Mouse (Mus musculus) kidney, postnatal 25 days (tissue): ENCODE data around the gene Ggta1.
A peak's percentile ranks its signal among the peaks of the same experiment; 100 is the strongest.

Source experiments
- DNase-seq, 2 experiments: peaks; one replicate each; pipeline ENCODE4 v3.0.0; 2021; ENCODE audit warnings: mixed read lengths in 2 of 2

The Ggta1 gene

GRCm38 (mm10) chr2:35462791-35463281 lies at the start of gene Ggta1:
Gene Ggta1, minus strand, starts transcription at chr2:35463231.
- peak in 1 of 2 experiments; percentile 36 for DNase-seq

GRCm38 (mm10) chr2:35512226-35512625 lies 49.2 kb upstream of the Ggta1 start:
- no peak for DNase-seq

- DNase-seq: peak in 1 of 2 experiments; percentile 10
These were observed 47.9 kb upstream of the Ggta1 start for GRCm38 (mm10) chr2:35510920-35511319.

GRCm38 (mm10) chr2:35509888-35510287 lies 46.9 kb upstream of the Ggta1 start:
- DNase-seq: peak in 1 of 2 experiments; percentile 53

- DNase-seq: no peak
These were observed 46.3 kb upstream of the Ggta1 start for GRCm38 (mm10) chr2:35509343-35509667.

- DNase-seq: peak; percentile 53 to 78
These were observed 45.7 kb upstream of the Ggta1 start for GRCm38 (mm10) chr2:35508597-35509342.

GRCm38 (mm10) chr2:35507191-35507511 lies 44.1 kb upstream of the Ggta1 start:
- DNase-seq: no peak

GRCm38 (mm10) chr2:35506311-35507190 lies 43.5 kb upstream of the Ggta1 start:
- peak in 1 of 2 experiments; percentile 21 for DNase-seq

- DNase-seq: no peak
These were observed 42.7 kb upstream of the Ggta1 start for GRCm38 (mm10) chr2:35505519-35506286.

- no peak for DNase-seq
These were observed 41.4 kb upstream of the Ggta1 start for GRCm38 (mm10) chr2:35504417-35504776.

- DNase-seq: no peak
These were observed 40.8 kb upstream of the Ggta1 start for GRCm38 (mm10) chr2:35503723-35504416.

GRCm38 (mm10) chr2:35503021-35503722 lies 40.1 kb upstream of the Ggta1 start:
- DNase-seq: no peak

- no peak for DNase-seq
These were observed 39.5 kb upstream of the Ggta1 start for GRCm38 (mm10) chr2:35502561-35502960.

GRCm38 (mm10) chr2:35499474-35499873 lies 36.4 kb upstream of the Ggta1 start:
- DNase-seq: no peak

- no peak for DNase-seq
These were observed 35.9 kb upstream of the Ggta1 start for GRCm38 (mm10) chr2:35498961-35499360.

- DNase-seq: no peak
These were observed 34.7 kb upstream of the Ggta1 start for GRCm38 (mm10) chr2:35497662-35498196.

- no peak for DNase-seq
These were observed 33.4 kb upstream of the Ggta1 start for GRCm38 (mm10) chr2:35496279-35497013.

- no peak for DNase-seq
These were observed 32.7 kb upstream of the Ggta1 start for GRCm38 (mm10) chr2:35495486-35496278.

- DNase-seq: no peak
These were observed 30.5 kb upstream of the Ggta1 start for GRCm38 (mm10) chr2:35493566-35493965.

GRCm38 (mm10) chr2:35491151-35491550 lies 28.1 kb upstream of the Ggta1 start:
- no peak for DNase-seq
